Mouse (Mus musculus): Measurements from ENCODE around the gene Csgalnact2.
A peak's percentile ranks its signal among the peaks of the same experiment; 100 is the strongest.

The Csgalnact2 gene

GRCm38 (mm10) chr6:118138731-118139709 lies at the start of gene Csgalnact2:
Gene Csgalnact2, minus strand, starts transcription at chr6:118139140.
- peak; percentile 91 for DNase-seq (ENCODE audit: low spot score)

- DNase-seq (ENCODE audit: low spot score) = no peak
These were observed 49.7 kb upstream of the Csgalnact2 start for GRCm38 (mm10) chr6:118188599-118188998.

- DNase-seq (ENCODE audit: low spot score) = peak; percentile 18
These were observed 48.3 kb upstream of the Csgalnact2 start for GRCm38 (mm10) chr6:118187285-118187641.

GRCm38 (mm10) chr6:118186620-118187284 lies 47.8 kb upstream of the Csgalnact2 start:
- DNase-seq (ENCODE audit: low spot score) = peak; percentile 36

GRCm38 (mm10) chr6:118184126-118184525 lies 45.2 kb upstream of the Csgalnact2 start:
- no peak for DNase-seq (ENCODE audit: low spot score)

GRCm38 (mm10) chr6:118180085-118180423 lies 41.1 kb upstream of the Csgalnact2 start:
- no peak for DNase-seq (ENCODE audit: low spot score)

GRCm38 (mm10) chr6:118179316-118180084 lies 40.6 kb upstream of the Csgalnact2 start:
- DNase-seq (ENCODE audit: low spot score) = peak; percentile 89

DNA sequence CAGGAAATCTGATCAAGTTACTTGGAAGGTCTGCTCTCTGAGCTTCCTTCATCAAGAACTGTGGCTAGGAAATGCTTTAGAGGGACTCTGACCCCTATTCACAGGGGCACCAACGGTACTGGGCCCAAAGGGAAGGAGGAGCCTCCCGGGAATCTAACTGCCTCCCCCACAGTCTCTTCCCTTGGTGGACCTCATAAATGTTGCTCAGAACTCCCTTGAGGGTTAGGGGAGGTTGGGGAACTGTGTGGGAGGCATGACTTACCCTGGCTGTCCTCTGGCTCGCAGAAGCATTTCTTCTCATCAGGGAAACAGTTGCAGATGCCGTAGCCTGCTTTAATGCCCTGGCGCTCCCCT lies 35.0 kb upstream of the Csgalnact2 start:
- DNase-seq (ENCODE audit: low spot score) = no peak

GRCm38 (mm10) chr6:118173251-118173974 lies 34.5 kb upstream of the Csgalnact2 start:
- no peak for DNase-seq (ENCODE audit: low spot score)

DNA sequence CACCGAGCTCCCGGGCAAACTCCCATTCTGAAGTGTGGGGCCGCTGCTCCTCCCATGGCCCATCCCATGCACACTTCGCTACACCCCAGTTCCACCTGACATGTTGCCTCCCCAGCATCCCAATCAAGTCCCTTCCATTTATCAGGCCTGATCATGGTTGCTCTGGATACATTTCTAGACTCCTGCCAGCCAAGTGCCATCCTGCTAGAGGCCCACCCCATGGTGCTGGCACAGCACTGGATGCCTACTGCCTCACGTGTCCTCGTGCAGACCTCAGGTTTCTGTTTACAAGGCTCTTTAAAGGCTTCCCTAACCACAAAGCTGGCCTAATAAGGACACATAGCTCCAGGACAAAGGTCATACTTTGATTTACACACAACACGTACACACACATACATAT lies 32.4 kb upstream of the Csgalnact2 start:
- DNase-seq (ENCODE audit: low spot score) = no peak

DNA sequence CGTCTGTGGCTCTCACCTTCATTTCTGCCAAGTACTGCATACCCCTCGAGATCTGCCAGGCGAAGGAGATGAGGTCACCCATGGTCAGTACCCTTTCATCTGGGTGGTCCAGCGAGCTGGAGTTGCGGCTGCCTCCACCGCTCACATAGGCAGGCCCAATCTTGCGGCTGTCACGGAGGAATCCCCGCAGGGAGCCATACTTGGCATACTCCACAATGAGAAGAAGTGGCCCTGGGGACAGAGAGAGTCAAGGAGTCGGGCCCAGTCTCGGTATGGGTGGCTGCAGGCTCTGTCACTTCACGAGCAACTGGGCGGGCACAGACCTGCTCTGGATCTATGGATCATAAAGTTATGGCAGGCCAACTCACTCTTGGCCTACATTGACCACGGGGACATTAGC lies 29.2 kb upstream of the Csgalnact2 start:
- no peak for DNase-seq (ENCODE audit: low spot score)

DNA sequence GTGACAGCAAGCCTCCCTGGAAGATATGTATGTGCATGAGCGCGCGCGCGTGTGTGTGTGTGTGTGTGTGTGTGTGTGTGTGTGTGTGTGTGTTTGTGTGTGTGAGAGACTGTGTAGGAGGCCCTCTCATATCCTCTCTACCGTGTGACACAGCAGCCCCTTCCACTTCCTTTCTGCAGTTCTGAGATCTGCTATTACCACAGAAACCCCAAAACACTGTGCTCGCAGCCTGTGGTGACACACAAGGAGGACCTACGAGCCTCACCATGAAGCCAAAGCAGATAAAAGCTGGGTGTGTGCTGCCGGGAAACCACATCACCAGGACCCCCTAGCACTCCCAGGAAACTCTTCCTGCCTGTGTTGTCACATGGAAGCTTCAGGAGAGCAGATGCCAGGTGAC lies 28.1 kb upstream of the Csgalnact2 start:
- DNase-seq (ENCODE audit: low spot score) = no peak

DNA sequence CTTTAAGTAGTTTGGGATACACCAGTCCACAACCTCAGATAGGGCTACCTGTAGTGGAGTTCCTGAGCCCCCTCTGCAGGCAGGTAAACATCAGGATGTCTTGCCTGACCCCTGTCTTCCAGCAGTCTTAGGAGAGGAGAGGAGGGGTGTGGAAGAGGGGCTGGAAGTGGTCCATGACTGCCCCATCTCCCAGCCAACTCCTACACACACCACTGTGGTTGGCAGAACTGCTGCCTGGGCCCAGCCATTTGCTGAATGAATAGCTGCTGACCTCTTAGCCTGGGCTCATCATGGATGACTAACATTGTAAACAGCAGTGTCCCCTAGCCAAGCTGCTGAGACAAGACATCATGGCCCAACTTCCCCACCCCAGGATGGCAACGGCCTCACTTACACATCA lies 26.6 kb upstream of the Csgalnact2 start:
- DNase-seq (ENCODE audit: low spot score) = no peak

DNA sequence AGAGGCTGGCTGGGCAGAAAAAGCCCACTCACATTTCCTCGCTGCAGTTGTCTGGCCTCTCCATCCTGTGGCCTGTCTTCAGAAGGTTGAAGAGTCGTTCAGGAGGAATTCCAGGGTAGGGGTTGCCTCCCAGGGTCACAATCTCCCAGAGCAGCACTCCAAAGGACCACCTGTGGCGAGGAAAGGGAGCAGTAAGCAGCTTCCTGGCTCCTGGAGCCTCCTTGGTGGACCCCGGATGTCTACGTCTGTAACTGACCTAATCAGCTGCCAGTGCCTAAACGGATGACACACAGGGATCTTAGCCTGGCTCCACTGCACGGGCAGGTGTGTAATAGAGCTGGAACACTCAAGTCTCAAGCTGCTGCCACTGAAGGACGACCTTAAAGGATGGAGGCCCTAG lies 25.8 kb upstream of the Csgalnact2 start:
- DNase-seq (ENCODE audit: low spot score) = no peak

DNA sequence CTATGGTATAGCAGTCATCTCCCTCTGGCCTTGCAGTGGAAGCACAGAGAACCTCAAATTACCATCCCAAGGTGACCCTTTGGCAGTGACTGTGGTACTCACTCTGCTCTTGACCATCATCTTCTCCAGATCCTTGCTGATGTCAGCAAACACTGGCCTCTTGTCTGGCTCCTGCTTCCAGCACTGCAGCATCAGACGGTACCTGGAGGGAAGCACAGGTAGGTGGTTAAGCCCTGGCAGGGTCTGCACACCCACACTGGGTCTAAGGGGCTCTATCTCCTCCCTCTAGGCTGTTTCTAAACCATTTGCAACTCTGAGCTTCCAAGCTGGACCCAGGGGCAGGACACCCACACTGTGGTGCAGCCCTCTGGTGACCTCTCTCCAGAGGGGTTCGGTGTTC lies 24.1 kb upstream of the Csgalnact2 start:
- DNase-seq (ENCODE audit: low spot score) = no peak

GRCm38 (mm10) chr6:118162457-118163082 lies 23.6 kb upstream of the Csgalnact2 start:
- no peak for DNase-seq (ENCODE audit: low spot score)

DNA sequence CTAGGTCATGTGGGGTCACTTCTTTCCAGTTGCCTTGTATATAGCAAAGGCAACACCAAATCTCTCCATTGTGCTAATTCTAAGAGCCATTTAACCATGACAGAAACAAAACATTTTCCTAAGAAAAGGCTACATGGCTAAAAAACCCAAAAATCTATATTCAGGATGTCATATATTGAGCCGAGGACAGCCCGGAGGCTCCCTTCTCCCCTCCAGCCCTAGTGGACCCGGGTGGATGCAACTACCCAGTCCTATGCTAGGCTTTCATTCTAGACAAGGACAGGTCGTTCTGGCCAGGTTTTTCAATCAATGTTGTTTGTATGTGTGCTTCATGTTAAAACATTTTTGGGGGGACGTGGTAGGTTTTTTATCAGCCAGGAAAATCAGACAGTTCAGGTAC lies 14.2 kb upstream of the Csgalnact2 start:
- DNase-seq (ENCODE audit: low spot score) = no peak

DNA sequence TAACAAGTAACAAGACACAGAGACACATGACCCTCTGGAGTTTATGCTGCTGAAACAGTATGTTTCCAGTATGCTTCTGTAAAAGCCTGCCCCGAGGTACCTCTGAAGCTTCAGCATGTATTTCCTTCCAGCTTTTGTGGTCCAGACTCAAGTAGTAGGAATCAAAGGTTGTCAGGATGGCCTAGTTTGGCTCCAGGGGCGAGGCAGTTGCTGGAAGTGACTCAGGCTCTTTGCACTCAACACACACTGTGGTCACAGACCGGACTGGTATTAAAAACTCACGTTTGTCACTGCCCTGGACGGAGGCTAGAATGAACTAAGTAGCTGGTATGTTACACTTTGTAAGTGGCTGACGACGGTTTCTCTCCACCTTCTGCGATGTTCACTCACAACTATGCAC lies 12.0 kb upstream of the Csgalnact2 start:
- DNase-seq (ENCODE audit: low spot score) = no peak

GRCm38 (mm10) chr6:118150538-118150937 lies 11.6 kb upstream of the Csgalnact2 start:
- DNase-seq (ENCODE audit: low spot score) = no peak

- DNase-seq (ENCODE audit: low spot score) = no peak
These were observed 11.2 kb upstream of the Csgalnact2 start for GRCm38 (mm10) chr6:118150128-118150527.

DNA sequence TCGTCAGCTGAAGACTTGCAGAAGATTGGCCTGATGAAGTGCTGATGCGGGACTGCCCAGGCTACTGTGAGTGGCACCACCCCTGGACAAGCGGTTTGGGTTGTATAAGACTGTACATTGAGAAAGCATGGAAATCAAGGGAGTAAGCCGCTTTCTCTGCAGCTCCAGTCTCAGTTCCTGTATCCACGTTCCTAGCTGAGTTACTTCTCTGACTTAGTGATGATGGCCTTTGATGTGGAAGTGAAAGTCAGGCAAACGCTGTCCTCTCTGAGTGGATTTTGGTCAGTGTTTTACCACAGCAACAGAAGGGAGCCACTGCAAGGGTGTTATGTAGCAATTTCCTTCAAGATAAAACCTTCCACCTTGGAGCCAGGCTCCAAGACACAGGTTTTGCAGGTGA lies 2.0 kb upstream of the Csgalnact2 start:
- DNase-seq (ENCODE audit: low spot score) = no peak

GRCm38 (mm10) chr6:118137148-118137547 lies 1.8 kb downstream of the Csgalnact2 start:
- DNase-seq (ENCODE audit: low spot score) = no peak

All from embryo, embryonic 10.5 days (tissue).